Mouse (Mus musculus): ENCODE measurements at regions not wholly inside any gene's neighbourhood (a gene's known extent, or its start where the extent isn't known, plus 50 kb on each side); places are given as distances from the start of the nearest gene placed in this dataset.

GRCm38 (mm10) chr14:86395068-86395467, 746.0 kb downstream of the Diaph3 start:
- no peak for TF ChIP-seq CTCF (IDR thresholded peaks at IDR 0.05; ENCODE audit: low read depth)
- no peak for TF ChIP-seq EP300 (IDR thresholded peaks at IDR 0.05; ENCODE audit: low read depth)
